Mouse (Mus musculus) T-helper 17 cell (primary cell): Measurements from ENCODE around the gene Tmem170.

ENCODE experiments used
- in situ Hi-C, 2 experiments: fragments of 300-600 bp; cut with MboI, MseI; formaldehyde crosslinking; loops; 1 replicate in 1 of 2; 2 replicates in 1 of 2; pipeline ENCODE4 v1.15.1; 2025; ENCODE audit warnings: high pct_unique_total_duplicates in 2 of 2

Tmem170 gene

DNA sequence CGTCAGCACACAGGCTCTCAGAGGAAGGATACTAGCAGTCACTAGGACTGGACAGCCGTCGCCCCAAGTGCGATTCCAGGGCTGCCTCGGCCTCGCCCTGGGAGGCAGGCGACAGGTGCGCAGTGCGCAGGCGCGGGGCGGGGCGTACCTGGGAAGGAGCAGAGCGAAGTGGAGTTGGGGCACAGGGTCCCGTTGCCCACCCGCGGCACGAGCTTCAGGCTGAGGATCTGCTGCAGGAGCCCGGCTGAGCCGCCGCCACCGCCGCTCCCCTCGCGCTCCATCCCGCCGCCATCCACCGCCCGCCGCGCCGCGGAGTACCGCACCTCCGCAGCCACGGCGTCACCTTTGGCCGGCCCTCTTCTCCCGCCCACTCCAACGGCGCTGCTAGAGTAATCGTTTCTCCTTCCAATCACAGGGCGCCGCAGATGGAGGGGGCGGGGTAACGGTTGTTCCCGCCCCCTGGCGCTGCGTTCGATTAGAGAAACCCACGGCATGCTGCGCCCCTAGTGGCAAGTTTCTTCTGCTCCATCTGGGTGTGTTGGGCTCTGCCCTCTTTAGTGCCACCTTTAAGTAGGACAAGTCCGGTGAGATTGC, at the start of gene Tmem170:
TSS of gene Tmem170 (minus strand) at position 396 of the 594 bp plus-strand sequence.
- in situ Hi-C loops, result no loop called here

DNA sequence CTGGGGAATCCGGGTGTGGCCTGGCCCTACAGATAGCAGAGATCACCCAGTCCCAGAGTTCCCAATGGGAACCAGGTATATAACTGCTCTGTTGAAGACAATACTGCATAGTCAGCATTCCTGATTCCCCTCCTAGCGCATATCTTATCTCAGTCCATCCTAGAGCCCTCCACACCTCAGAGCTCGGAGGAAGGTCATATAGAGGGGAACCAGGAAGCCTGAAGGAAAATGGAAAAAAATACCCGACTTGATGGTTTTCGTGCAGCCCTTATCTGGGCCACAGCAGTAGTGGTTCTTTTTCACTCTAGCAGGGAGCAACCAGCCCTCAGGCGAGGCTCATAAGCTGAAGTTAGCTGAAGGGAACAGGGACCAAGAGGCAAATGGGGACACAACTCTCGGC, 48.4 kb upstream of the Tmem170 start:
- in situ Hi-C loops, result no loop called here

DNA sequence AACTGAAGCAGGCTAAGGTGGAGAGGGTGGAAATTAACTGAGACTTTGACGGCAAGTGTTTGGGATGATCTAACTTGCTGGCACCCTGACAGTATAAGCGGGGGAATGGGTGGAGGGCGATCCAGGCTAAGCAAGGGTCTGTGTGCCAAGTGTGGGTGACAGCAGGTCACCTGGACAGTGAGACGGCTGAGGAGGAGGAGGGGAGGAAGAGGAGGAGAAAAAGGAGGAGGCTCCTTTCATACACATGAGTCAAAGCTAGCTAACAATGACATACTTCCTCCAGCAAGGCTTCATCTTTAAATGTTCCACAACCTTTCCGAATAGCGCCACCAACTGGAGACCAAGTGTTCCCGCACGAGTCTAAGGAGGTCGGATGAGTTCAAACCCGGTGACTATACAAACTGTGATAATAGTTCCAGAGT, 46.8 kb upstream of the Tmem170 start:
- in situ Hi-C loops, result no loop called here

DNA sequence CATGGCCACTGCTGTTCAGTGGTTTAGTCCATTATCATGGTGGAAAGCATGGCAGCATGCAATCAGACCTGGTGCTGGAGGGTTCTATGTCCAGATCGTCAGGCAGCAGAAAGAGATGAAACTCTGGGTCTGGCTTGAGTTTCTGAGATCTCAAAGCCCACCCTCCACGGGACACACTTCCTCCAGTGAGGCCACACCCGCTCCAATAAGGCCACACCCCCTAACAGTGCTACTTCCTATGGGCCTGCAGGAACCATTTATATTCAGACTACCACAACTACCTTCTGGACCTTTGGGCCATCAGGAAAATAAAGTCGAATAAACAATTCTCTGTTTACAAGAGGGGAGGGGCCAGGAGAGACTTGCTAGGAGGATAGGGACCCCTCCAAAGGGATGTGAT, 44.4 kb upstream of the Tmem170 start:
- in situ Hi-C loops, result no loop called here

DNA sequence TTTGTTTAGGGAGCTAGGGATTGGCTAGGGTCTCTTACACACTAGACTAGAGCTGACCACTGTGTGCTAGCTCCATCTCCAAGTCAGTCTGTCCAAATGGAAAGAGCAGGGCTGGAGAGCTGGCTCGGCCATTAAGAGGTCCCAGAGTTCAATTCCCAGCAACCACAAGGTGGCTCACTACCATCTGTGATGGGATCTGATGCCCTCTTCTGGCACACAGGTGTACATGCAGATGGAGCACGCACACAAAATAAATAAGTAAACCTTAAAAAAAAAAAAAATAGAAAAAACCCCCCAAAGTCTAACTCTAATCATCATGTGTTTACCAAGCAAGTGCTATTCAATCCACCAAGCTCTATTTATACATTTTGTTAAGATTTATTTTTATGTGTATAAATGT, 43.1 kb upstream of the Tmem170 start:
- in situ Hi-C loops, result no loop called here

DNA sequence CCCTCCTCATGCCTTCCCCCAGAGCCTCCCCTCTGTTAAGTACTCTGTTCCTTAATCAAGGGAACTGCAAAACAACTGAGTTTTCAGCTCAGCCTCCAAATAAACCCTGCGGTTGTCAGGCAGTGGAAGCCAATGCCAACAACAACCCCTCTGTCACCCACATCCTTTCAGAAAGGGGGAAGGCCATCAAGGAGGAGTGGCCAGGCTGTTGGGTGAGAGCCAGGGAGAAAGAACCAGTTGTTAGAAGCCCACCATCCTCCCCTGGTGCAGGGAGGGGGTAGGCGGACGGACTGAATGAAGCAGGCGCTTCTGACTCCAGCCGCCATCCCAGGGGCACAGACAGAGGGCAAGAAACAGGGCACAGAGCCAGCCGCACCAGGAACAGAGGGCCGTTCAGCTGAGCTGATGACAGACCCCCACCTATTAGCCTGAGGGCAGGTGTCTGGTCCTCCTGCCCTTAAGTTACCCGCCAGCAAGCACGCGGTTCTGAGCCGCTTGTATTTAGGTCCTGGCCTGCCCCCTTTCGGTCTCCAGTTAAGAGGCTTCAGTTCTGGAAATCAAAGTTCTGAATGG, 36.4 kb upstream of the Tmem170 start:
- in situ Hi-C loops, result no loop called here

DNA sequence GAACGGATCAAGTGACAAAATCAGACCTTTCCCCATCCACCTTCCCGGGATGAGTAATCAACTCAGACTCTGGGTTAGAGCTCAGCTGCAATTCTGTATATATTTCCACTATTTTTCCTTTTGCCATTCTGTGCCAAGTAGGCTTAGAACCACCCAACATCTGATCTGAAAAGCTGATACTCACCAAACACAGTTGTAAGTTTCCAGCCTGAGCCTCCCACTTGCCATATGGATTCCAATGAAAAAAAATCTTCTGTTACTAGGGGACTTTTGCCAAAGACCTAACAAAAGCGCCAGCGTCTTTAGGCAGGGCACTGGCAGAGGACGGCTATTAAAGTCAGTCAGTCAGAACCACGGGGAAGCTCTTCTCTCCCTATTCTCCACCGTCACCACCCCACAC, 35.0 kb upstream of the Tmem170 start:
- in situ Hi-C loops, result no loop called here

DNA sequence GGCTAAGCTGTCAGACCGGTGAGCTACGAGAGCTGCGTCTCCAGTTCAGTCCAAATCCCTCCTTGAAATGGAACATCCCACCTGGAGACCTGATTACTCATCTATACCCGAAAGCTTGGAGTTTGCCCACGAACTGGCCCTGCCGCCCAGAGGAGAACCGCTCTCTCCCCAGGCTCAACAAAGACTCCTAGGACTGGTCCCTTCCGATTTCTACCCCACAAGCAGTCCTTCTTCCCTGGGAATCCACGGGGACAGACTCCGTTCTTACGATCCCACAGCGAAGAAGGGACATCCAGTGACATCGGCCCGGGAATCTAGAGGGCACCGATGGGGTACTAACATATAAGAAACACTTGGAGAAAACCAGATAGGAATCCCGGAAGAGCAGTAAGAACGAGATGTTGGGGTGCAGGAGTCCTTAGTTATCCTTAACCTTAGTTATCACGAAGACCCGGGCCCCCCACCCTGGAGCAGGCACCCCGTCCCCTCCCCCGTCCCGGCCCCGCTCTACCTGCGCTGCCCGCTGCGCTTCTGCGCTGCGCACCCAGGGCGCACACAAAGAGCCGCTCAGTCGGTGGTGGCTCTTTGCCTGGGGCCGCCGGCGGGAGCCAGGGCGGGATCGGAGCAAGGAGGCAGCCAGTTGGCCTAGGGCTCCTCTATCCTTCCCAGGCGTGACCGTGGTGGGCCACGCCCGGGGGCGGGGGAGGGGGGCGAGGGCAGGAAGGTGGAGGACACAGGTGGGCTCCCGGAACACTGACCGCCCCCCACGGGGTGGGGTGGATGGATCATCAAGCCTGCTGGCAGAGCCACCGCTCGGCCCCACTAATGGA, 33.3 kb upstream of the Tmem170 start, which contains the start of gene Chst5:
TSS of gene Chst5 (minus strand) at position 827 of the 830 bp plus-strand sequence.
- in situ Hi-C loops, result no loop called here

DNA sequence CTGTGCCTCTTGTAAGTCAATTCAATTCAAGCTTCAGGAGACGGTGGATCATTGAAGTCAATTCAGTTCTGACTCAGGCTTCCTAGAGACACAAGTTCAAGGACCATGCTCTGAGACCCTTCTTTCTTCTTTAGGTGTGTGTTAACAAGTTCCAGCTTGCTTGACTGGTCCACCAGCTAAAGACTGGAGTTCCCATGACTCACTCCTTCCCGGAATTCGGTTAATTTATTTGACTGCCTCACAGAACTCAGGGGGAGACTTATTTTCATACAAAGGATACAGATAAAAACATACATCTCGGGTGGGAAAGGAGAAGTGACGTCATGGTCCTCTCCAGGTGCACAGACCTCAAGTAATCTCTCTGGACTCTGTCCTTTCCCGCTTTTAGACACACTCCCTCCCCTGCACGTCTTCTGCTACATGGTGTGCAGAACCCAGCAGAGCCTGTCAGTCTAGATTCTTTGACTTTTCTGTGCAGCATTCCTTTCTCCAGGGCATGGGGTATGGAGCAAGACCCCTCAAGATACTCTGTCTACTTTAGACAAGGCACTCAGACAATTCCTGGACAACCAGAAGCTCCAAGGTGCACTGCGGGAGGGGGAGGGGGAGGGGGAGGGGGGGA, 29.1 kb upstream of the Tmem170 start:
- in situ Hi-C loops, result no loop called here

DNA sequence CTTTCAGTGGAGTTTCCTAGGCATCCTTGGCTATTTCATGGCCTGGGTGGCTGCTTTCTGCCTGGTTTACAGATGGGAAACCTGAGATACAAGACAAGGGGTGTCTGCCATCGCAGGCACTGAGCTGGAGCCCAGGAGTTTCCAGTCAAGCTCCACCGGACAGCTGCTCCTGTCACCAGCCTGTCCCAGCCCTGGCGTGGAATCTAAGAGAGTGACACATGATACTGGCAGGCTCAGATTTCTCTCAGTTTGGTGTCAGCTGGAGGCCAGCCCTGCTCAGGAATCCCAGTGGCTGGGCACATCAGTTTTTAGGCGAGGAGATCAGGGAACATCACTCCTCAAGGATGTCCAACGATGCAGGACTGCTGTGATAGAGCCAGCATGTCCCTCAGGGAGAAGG, 25.5 kb upstream of the Tmem170 start:
- in situ Hi-C loops, result no loop called here

DNA sequence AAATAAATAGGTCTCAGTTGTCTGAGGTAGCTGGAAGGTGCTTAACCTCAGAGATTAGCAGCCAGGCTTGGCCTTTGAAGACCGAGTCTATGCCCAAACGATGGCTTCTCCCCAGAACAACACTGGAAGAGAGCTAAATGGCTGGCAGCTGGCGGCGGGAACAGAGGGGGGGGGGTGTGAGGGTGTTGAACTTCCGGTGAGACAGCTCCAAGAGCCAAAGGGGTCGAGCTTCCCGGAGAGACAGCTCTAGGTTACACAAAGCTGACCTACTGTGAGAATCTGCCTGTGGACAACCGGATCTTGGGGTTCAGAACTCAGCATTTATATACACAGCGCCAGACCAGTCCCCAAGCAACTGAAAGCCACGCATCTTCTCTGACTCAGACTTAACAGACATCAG, 22.0 kb upstream of the Tmem170 start:
- in situ Hi-C loops, result no loop called here

DNA sequence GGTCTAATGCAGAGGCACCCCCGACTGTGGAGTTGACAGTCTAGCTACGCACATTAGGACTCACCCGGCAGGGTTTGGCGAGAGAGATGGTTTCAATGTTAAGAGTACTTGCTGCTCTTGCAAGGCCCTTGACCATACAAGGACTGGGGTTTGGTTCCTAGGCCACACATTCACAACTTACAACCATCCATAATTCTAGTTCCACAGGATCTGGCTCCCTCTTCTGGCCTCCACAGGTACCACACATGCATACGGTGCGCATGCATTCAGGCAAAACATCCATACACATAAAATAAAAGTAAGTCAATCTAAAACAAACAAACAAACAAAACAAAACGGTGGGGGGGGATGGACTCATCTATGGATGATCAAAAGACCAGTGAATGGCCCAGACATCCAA, 18.4 kb upstream of the Tmem170 start:
- in situ Hi-C loops, result no loop called here

DNA sequence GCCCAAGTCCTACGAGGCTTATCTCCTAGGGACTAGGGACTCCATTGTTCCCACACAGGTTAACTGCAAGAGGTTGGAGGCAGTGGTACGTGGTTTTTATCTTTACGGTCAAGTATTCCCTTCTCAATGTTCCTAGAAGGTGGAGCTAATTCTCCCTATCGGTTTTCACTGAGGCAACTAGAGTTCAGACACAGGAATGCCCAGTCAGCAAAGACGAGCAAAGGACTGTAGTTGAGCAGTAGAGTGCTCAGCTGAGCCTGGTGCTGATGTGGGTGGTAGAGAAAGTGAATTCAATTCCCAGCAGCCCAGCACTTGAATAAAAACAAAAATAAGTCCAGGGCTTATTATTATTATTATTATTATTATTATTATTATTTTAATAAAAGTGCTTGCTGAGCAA, 16.1 kb upstream of the Tmem170 start:
- in situ Hi-C loops, result no loop called here

DNA sequence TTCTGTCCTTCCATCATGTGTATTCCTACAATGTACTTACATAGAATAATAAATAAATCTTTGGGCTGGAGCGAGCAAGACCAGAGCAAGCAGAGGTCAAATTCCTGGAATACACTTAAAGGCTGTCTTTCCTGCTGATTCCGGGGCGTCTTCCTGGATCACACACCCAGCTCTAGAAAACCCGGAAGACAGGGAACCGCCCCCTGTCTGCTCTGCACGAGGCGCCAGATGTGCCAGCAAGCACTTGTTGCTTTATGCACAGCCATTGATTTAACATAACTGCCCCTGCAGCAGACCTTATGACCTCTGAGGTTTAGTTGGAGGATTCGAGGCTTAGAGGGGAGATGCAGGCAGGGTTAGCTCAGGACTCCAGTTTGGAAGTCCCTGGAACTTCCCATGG, 15.4 kb upstream of the Tmem170 start:
- in situ Hi-C loops, result no loop called here

DNA sequence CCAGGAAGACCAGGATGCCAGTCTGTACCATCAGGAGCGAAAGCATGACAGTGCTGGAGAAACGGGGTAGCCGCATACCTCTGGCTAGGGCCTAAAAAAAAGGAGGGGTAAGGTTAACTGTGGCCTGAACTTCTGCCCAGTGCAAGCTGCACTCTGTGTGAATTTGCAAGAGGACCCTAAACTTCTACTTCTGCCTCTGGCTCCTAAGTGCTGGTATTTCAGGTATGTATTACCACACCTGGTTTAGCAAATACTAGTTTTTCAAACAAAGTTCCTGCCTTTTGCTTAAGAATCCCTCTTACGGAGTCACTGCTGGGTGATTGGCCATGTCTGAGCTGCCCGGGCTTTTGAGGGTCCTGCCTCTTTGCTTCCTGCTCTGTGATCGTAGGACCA, 14.4 kb upstream of the Tmem170 start:
- in situ Hi-C loops, result no loop called here

DNA sequence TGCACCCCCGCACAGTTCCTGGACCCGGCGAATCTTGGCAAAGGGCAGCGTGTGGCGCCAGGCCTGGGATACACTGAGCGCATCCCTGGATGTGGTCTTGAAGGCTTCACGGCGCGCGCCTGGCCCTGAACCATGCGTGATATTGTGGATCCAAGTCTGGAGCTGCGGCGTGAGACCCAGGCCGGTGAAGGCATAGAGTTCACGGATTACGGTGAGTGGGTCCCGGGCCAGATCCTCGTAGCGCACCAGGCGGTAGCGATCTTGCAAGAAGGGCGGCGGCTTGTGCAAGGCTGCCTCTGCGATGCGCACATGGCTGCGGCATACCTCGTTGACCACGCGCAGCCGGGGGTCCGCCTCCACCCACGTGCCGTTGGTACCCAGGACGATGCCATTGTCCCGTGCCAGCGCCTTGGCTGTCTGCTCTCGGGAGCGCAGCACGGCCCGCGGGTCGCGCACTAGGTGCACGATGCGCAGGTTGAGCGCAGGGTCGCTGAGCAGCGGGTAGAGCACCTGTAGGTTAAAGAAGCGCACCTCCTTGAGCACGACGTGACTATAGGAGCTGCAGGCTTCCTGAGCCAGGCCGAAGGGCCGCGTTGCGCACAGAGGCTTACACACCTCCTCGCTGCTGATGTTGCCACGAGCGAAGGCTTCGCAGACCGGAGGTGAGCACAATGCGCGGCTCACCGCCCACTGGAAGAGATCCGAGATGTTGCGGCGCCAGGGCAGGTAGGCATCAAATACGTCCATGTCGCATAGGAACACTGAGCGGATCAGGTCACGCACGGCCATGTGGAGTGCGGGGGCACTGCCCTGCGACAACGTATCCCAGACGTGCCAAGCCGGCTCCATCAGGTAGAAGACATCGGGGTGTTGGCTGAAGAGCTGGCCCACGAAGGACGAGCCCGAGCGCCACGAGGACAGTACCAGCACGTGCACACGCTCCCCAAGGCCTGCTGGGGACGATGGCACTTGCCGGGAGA, 13.7 kb upstream of the Tmem170 start:
- in situ Hi-C loops, result no loop called here

DNA sequence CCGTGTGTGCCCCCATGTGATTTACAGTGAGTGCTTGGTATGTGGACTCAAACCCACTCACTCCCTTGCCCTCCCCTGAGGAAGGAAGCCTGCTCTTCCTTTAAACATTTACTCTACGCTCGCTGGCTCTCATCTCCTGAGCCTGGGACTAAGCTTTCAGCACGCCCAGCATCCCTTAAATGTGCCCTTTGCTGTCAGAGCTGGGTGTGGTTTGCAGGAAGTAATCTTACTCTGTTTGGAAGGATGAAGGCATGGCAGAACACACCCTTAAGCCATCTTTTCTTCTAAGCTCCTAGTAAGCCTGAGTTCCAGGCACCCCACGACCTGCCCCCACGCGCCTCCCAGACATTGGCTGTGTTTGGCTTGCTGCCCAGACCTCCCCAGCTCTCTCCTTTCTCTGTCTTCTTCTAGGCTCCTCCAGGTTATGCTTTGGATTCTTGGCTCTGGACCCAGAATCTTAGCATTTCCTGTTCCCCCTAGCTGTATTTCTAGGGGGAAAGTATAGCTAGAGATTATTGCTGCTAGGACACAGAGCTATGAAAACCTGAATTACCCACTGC, 11.6 kb upstream of the Tmem170 start:
- in situ Hi-C loops, result no loop called here

DNA sequence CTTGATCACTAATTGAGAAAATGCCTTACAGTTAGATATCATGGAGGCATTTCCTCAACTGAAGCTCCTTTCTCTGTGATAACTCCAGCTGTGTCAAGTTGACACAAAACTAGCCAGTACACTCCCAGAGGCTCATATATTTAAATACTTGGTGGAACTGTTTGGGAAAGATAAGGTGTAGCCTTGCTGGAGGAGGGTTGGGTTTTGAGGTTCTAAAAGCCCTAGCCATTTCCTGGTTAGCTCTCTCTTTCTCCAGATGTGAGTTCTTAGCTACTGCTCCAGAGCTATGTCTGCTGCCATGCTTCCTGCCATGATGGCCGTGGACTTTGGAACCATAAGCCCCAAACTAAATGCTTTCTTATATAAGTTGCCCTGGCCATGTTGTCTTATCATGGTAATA, 10.9 kb upstream of the Tmem170 start:
- in situ Hi-C loops, result no loop called here

DNA sequence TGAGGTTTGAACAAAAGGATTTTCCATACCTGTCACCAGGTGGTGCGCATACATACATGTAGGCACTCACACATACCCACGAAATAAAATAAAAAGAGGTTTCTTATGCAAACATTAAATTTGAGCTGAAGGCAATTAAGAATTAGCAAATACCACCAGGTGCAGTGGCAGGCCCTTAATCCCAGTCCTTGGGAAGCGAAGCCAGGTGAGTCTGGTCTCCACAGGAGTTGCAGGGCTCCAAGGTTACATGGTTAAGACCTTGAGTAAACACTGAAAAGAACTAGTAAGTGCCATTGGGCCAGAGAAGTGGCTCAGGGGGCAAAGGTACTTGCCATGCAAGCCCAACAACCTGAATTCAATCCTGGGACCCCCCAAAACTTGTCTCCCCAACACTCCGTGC, 7.1 kb upstream of the Tmem170 start:
- in situ Hi-C loops, result no loop called here

DNA sequence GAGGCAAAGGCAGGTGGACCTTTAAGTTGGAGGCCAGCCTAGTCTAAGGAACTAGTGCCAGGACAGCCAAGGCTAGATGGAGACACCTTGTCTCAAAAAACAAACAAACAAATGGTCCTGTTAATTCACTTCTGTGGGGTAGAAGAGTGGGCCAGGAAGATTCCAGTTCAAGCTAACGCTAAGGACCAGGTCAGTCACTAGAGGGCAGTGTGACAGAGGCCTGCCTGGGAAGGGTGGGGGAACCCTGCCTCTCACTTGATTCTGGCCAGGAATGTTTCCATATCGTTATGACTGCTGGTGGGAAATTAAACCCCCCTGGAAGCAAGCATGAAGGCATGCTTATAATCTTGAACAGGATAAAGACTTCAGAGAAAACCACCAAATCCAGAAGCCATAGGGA, 5.0 kb upstream of the Tmem170 start:
- in situ Hi-C loops, result no loop called here

DNA sequence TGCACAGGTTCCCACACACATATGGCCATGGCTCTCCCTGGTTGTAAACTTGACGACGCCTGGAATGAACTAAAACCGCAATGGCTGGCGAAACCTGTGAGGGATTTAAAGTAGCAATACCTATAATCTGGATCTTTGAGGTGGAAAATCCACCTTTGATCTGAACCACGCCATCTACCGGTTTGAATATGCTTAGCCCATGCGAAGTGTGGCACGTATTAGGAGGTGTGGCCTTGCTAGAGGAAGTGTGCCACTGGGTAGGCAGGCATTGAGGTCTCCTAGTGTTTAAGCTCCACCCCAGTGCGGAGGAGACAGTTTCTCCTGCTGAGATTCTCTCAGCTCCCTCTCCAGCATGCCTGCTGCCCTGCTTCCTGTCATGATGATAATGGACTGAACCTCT, 1.2 kb upstream of the Tmem170 start:
- in situ Hi-C loops, result no loop called here
